Mouse (Mus musculus): ENCODE results near the gene Sfta2. TPM values are rescaled to one million over a fixed set of nuclear protein-coding genes. Genes with fewer than 3 reads are reported as not detected.

Gene Sfta2
- polyA plus RNA-seq, 1 experiment = not detected

DNA sequence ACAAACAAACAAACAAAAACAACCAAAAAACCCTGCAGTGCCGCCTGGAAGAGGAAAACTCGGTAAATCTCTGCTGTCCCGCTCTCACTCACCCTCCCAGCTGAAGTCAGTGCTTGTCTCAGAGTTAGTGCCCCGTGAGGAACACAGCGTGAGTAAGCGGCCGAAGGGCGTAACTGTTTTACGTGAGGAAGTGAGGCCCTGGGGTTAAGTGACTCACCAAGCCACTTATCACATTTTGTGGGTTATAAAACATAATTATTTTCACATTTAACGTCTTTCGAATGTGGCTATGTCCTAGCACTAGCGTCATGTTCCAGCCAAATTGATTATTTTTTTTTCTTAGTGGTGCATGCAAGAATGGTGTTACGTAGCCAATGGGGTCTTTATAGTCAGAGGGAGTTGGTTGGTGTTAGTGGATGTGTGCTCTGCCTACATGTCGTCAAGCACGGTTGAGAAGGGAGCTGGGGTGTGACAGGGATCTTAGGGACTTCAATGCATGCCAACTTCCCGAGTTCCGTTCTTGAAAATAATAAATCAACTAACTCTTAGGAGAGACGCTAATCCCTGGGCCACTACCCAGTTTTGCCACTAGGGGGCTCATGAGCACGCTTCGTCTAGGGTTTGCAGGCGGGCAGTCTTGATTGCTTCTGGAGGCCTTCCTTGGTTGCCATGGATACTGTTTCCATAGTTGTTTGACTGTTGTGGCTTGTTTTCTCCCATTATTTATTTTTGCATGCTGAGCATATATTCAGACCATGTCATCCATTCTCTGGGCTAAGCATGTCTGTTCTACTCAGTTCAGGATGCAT lies 10.7 kb upstream of the Sfta2 start:
- WGBS = 47% methylated on average over 21 of the region's 21 CpGs
- no peak overlapping the region for H3K4me3 ChIP-seq (ENCODE audit: insufficient read depth, low read depth, low read length)
- peak; percentile 56; the same call in 1 of the 2 replicates for TF ChIP-seq CTCF (IDR thresholded peaks at IDR 0.05; ENCODE audit: insufficient read depth, low read depth, low read length)
- TF ChIP-seq POLR2A (IDR thresholded peaks at IDR 0.05; ENCODE audit: insufficient read depth, low read depth, low read length) = no peak
- H3K27ac ChIP-seq (ENCODE audit: insufficient read depth, low read depth, low read length) = 0 out of 2 replicates have a peak overlapping the region, but pooled peaks have one; percentile 9
- H3K4me1 ChIP-seq (ENCODE audit: control insufficient read depth, insufficient read depth, low read length) = peaks cover 3% of the 10 kb centered on the region

GRCm38 (mm10) chr17:35591219-35591578 lies 10.2 kb upstream of the Sfta2 start:
- TF ChIP-seq CTCF (IDR thresholded peaks at IDR 0.05; ENCODE audit: insufficient read depth, low read depth, low read length) (no peak), POLR2A (IDR thresholded peaks at IDR 0.05; ENCODE audit: insufficient read depth, low read depth, low read length) (no peak)
- WGBS = 56% methylated on average over 7 of the region's 7 CpGs
- peaks cover 3% of the 10 kb centered on the region for H3K4me1 ChIP-seq (ENCODE audit: control insufficient read depth, insufficient read depth, low read length)
- H3K27ac ChIP-seq (ENCODE audit: insufficient read depth, low read depth, low read length) = 0 out of 2 replicates have a peak overlapping the region, but pooled peaks have one; percentile 9
- no peak overlapping the region for H3K4me3 ChIP-seq (ENCODE audit: insufficient read depth, low read depth, low read length)

- TF ChIP-seq POLR2A (IDR thresholded peaks at IDR 0.05; ENCODE audit: insufficient read depth, low read depth, low read length) (no peak), CTCF (IDR thresholded peaks at IDR 0.05; ENCODE audit: insufficient read depth, low read depth, low read length) (no peak)
- H3K4me3 ChIP-seq (ENCODE audit: insufficient read depth, low read depth, low read length) = no peak overlapping the region
- no peak overlapping the region for H3K27ac ChIP-seq (ENCODE audit: insufficient read depth, low read depth, low read length)
- 76% methylated on average over 15 of the region's 15 CpGs for WGBS
- peaks cover 3% of the 10 kb centered on the region for H3K4me1 ChIP-seq (ENCODE audit: control insufficient read depth, insufficient read depth, low read length)
These were observed 9.6 kb upstream of the Sfta2 start for GRCm38 (mm10) chr17:35591731-35592130.

DNA sequence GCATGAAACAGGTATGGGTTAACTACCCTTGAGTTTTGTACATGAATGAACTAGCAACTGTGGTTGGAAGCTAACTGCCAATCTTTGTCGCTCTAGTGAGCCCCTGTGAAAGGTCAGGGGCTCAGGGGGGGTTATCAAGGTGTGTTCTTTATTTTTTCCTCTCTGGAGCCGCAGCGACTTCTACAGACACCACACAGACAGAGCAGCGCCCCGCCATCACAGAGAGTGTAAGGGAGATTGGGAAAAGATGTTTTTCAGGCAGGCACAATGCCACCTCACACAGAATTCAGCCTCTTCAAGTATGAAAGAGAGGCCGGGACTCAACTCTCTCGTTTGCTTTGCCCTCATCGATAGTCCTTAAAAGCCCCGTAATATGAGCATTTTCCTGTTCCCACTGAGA lies 9.2 kb upstream of the Sfta2 start:
- TF ChIP-seq POLR2A (IDR thresholded peaks at IDR 0.05; ENCODE audit: insufficient read depth, low read depth, low read length) = no peak
- TF ChIP-seq CTCF (IDR thresholded peaks at IDR 0.05; ENCODE audit: insufficient read depth, low read depth, low read length) = no peak

GRCm38 (mm10) chr17:35593786-35594185 lies 7.6 kb upstream of the Sfta2 start:
- no peaks in the 10 kb centered on the region; the same call in 1 of the 2 replicates for H3K4me1 ChIP-seq (ENCODE audit: control insufficient read depth, insufficient read depth, low read length)
- TF ChIP-seq POLR2A (IDR thresholded peaks at IDR 0.05; ENCODE audit: insufficient read depth, low read depth, low read length) (no peak), CTCF (IDR thresholded peaks at IDR 0.05; ENCODE audit: insufficient read depth, low read depth, low read length) (no peak)
- 43% methylated on average over 4 of the region's 4 CpGs for WGBS

More for the DNA sequence above, 9.2 kb upstream of the Sfta2 start:
- no peak overlapping the region for H3K4me3 ChIP-seq (ENCODE audit: insufficient read depth, low read depth, low read length)
- no peak overlapping the region for H3K27ac ChIP-seq (ENCODE audit: insufficient read depth, low read depth, low read length)
- WGBS = 89% methylated on average over 9 of the region's 9 CpGs
- peaks cover 3% of the 10 kb centered on the region for H3K4me1 ChIP-seq (ENCODE audit: control insufficient read depth, insufficient read depth, low read length)

DNA sequence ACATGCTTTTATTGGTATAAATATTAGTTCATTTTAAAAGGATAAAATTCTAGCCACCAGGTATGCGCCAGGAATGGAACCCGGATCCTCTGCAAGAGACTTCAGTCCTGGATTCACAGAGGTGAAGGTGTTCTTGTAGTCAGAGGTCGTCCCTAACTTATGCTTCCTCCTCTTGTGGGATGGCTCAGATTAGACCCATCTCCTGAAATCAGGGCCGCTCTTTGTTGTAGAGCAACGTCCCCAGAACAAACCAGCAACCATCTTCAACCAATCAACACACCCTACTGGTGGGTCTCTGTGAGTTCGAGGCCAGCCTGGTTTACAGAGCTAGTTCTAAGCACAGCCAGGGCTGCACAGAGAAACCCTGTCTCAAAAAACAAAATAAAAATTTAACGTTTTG lies 6.9 kb upstream of the Sfta2 start:
- Histone ChIP-seq H3K27ac (ENCODE audit: insufficient read depth, low read depth, low read length) (no peak overlapping the region), H3K4me3 (ENCODE audit: insufficient read depth, low read depth, low read length) (no peak overlapping the region), H3K4me1 (ENCODE audit: control insufficient read depth, insufficient read depth, low read length) (no peaks in the 10 kb centered on the region; the same call in 1 of the 2 replicates)
- WGBS = 90% methylated on average over 7 of the region's 7 CpGs
- TF ChIP-seq CTCF (IDR thresholded peaks at IDR 0.05; ENCODE audit: insufficient read depth, low read depth, low read length) (no peak), POLR2A (IDR thresholded peaks at IDR 0.05; ENCODE audit: insufficient read depth, low read depth, low read length) (no peak)

More at GRCm38 (mm10) chr17:35593786-35594185, 7.6 kb upstream of the Sfta2 start:
- Histone ChIP-seq H3K27ac (ENCODE audit: insufficient read depth, low read depth, low read length) (no peak overlapping the region), H3K4me3 (ENCODE audit: insufficient read depth, low read depth, low read length) (no peak overlapping the region)

GRCm38 (mm10) chr17:35597399-35597798 lies 4.0 kb upstream of the Sfta2 start:
- Histone ChIP-seq H3K27ac (ENCODE audit: insufficient read depth, low read depth, low read length) (no peak overlapping the region), H3K4me1 (ENCODE audit: control insufficient read depth, insufficient read depth, low read length) (peaks cover 3% of the 10 kb centered on the region; the same call in 1 of the 2 replicates), H3K4me3 (ENCODE audit: insufficient read depth, low read depth, low read length) (no peak overlapping the region)
- 95% methylated on average over 3 of the region's 3 CpGs for WGBS
- TF ChIP-seq POLR2A (IDR thresholded peaks at IDR 0.05; ENCODE audit: insufficient read depth, low read depth, low read length) (no peak), CTCF (IDR thresholded peaks at IDR 0.05; ENCODE audit: insufficient read depth, low read depth, low read length) (no peak)

- peaks cover 3% of the 10 kb centered on the region; the same call in 1 of the 2 replicates for H3K4me1 ChIP-seq (ENCODE audit: control insufficient read depth, insufficient read depth, low read length)
- 39% methylated on average over 8 of the region's 8 CpGs for WGBS
- TF ChIP-seq CTCF (IDR thresholded peaks at IDR 0.05; ENCODE audit: insufficient read depth, low read depth, low read length) = no peak
- no peak overlapping the region for H3K27ac ChIP-seq (ENCODE audit: insufficient read depth, low read depth, low read length)
- no peak overlapping the region for H3K4me3 ChIP-seq (ENCODE audit: insufficient read depth, low read depth, low read length)
These were observed 496 bp downstream of the Sfta2 start for GRCm38 (mm10) chr17:35601736-35602354.

DNA sequence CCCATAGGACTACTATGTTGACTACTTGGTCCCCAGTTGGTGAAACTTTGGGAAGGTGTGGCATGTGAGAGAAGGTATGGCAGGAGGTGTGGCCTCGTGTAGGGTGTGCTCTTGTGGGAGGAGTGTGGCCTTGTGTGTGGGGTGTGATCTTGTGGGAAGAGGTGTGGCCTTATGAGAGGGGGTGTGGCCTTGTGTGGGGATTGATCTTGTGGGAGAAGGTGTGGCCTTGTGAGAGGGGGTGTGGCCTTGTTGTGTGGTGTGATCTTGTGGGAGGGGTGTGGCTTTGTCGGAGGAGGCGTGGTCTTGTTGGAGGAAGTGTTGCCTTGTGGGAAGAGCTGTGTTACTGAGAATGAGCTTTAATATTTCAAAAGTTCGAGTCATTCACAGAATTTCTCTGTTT lies 15.8 kb downstream of the Sfta2 start:
- WGBS = 89% methylated on average over 4 of the region's 4 CpGs
- Histone ChIP-seq H3K27ac (ENCODE audit: insufficient read depth, low read depth, low read length) (no peak overlapping the region), H3K4me3 (ENCODE audit: insufficient read depth, low read depth, low read length) (no peak overlapping the region), H3K4me1 (ENCODE audit: control insufficient read depth, insufficient read depth, low read length) (no peaks in the 10 kb centered on the region)
- TF ChIP-seq CTCF (IDR thresholded peaks at IDR 0.05; ENCODE audit: insufficient read depth, low read depth, low read length) (no peak), POLR2A (IDR thresholded peaks at IDR 0.05; ENCODE audit: insufficient read depth, low read depth, low read length) (no peak)
